ENCODE assay signal across 30 mouse cellular contexts in the genomic region with DNA sequence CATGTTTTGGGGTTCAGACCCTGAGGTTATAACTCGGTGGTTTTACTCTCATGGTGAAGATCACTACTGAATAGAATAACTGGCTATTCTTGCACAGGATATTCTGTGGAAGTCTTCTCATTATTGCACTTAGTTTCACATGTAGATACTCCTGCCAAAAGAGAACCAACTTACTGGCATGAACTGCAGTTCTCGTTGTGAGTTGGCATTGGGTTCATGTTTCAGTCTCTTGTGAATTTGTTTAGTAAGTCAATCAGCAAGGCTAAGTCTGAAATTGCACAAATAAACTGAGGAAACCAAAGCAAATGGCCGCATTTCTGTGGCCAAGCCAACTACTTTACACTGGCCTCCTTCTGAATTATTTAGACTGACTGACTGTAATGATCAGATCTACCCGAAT.
A peak's percentile ranks its signal among the peaks of the same experiment; 100 is the strongest.
DNase-seq lines count a peak whose midpoint lies in the region; ATAC-seq and TF ChIP-seq lines count a peak whose summit lies in the region.
"Had no signal": no experiment of that assay in that cellular context is flagged by ENCODE, and none has a peak within 500 bp of the region (broad histone marks: within the 10 kb centered on the region; RNA-seq: fewer than 3 reads in every experiment).

No protein-coding gene starts in this region.

- no peak for ATAC-seq in forebrain, embryonic 14.5 days
- no peak for ATAC-seq in forebrain, embryonic 16.5 days
- ATAC-seq in neural tube, embryonic 15.5 days (ENCODE audit: low FRiP score): 0 out of 2 replicates have a peak, but pooled peaks have one; percentile 38
- no peak for ATAC-seq in midbrain, postnatal 0 days (ENCODE audit: low FRiP score)
- ATAC-seq: forebrain, embryonic 13.5 days; lung, postnatal 0 days; Patski had no signal

- 84% methylated on average over 4 of the region's 4 CpGs for WGBS in forebrain, embryonic 14.5 days
- 69% methylated on average over 4 of the region's 4 CpGs for WGBS in forebrain, embryonic 16.5 days
- WGBS in neural tube, embryonic 15.5 days: 74% methylated on average over 4 of the region's 4 CpGs
- 88% methylated on average over 4 of the region's 4 CpGs for WGBS in midbrain, postnatal 0 days

- no peak overlapping the region for H3K4me3 ChIP-seq in forebrain, embryonic 14.5 days (ENCODE audit: low read depth, low read length)
- H3K4me3 ChIP-seq in forebrain, embryonic 16.5 days (replicated peaks; ENCODE audit: low read length): no peak overlapping the region
- H3K4me3 ChIP-seq in neural tube, embryonic 15.5 days (replicated peaks): no peak overlapping the region
- H3K4me3 ChIP-seq in midbrain, postnatal 0 days (ENCODE audit: low read depth, low read length): no peak overlapping the region
- H3K4me3 ChIP-seq: embryonic facial prominence, embryonic 15.5 days; forebrain, embryonic 13.5 days; heart, embryonic 13.5 days; limb, embryonic 10.5 days; limb, embryonic 15.5 days; liver, embryonic 13.5 days; megakaryocyte, embryonic 14.5 days; midbrain, embryonic 12.5 days had no signal

- H3K9me3 ChIP-seq in forebrain, embryonic 14.5 days (replicated peaks; ENCODE audit: control insufficient read depth, low read length): no peaks in the 10 kb centered on the region
- no peaks in the 10 kb centered on the region for H3K9me3 ChIP-seq in forebrain, embryonic 16.5 days (ENCODE audit: control insufficient read depth, low read length)
- H3K9me3 ChIP-seq in neural tube, embryonic 15.5 days (replicated peaks): no peaks in the 10 kb centered on the region
- H3K9me3 ChIP-seq in midbrain, postnatal 0 days (ENCODE audit: low read length): no peaks in the 10 kb centered on the region
- H3K9me3 ChIP-seq: embryonic facial prominence, embryonic 15.5 days; forebrain, embryonic 13.5 days; heart, embryonic 13.5 days; limb, embryonic 10.5 days; limb, embryonic 15.5 days; liver, embryonic 13.5 days; megakaryocyte, embryonic 14.5 days; midbrain, embryonic 12.5 days had no signal

- peak; percentile 12 for DNase-seq in adrenal gland, postnatal 10 days
- DNase-seq in adrenal gland, adult 18-20 months (ENCODE audit: low spot score in 2 of 2): no peak
- peak; percentile 20 for DNase-seq in forebrain, embryonic 14.5 days (ENCODE audit: low spot score)
- no peak for DNase-seq in neural tube, embryonic 10.5 days (ENCODE audit: extremely low spot score, low spot score)
- DNase-seq in midbrain, postnatal 0 days (ENCODE audit: low spot score): no peak
- DNase-seq: cerebellum, adult 9-10 months; gastrocnemius, postnatal 10 days; heart, postnatal 10 days; kidney, adult 18-20 months; kidney, postnatal 4 days; liver, embryonic 13.5 days; lung, adult 18-20 months; lung, postnatal 4 days; spleen, adult 18-20 months; thymus, adult 18-20 months; thymus, postnatal 25 days had no signal

- no peak overlapping the region for H3K9ac ChIP-seq in forebrain, embryonic 14.5 days (ENCODE audit: low read length)
- H3K9ac ChIP-seq in forebrain, embryonic 16.5 days (replicated peaks; ENCODE audit: low read depth, low read length): no peak overlapping the region
- H3K9ac ChIP-seq in neural tube, embryonic 15.5 days (replicated peaks): no peak overlapping the region
- no peak overlapping the region for H3K9ac ChIP-seq in midbrain, postnatal 0 days (replicated peaks; ENCODE audit: low read length, poor library complexity, severe bottlenecking)
- H3K9ac ChIP-seq: embryonic facial prominence, embryonic 15.5 days; forebrain, embryonic 13.5 days; heart, embryonic 13.5 days; hindbrain, embryonic 14.5 days; limb, embryonic 15.5 days; liver, embryonic 13.5 days; midbrain, embryonic 12.5 days had no signal

- no peak overlapping the region for H3K27ac ChIP-seq in forebrain, embryonic 14.5 days (ENCODE audit: low read depth, low read length)
- no peak overlapping the region for H3K27ac ChIP-seq in forebrain, embryonic 16.5 days (ENCODE audit: low read length)
- no peak overlapping the region for H3K27ac ChIP-seq in neural tube, embryonic 15.5 days (replicated peaks)
- H3K27ac ChIP-seq in midbrain, postnatal 0 days (ENCODE audit: low read depth, low read length): no peak overlapping the region
- H3K27ac ChIP-seq: embryonic facial prominence, embryonic 15.5 days; forebrain, embryonic 13.5 days; heart, embryonic 13.5 days; hindbrain, embryonic 14.5 days; kidney, postnatal 0 days; limb, embryonic 10.5 days; limb, embryonic 15.5 days; liver, embryonic 13.5 days; midbrain, embryonic 12.5 days; stomach, postnatal 0 days had no signal

- no peak overlapping the region for H3K4me2 ChIP-seq in forebrain, embryonic 14.5 days (ENCODE audit: low read length)
- H3K4me2 ChIP-seq in forebrain, embryonic 16.5 days (ENCODE audit: low read length): no peak overlapping the region
- H3K4me2 ChIP-seq in neural tube, embryonic 15.5 days: no peak overlapping the region
- H3K4me2 ChIP-seq in midbrain, postnatal 0 days (ENCODE audit: low read depth, low read length, poor library complexity, severe bottlenecking): no peak overlapping the region
- H3K4me2 ChIP-seq: embryonic facial prominence, embryonic 15.5 days; forebrain, embryonic 13.5 days; heart, embryonic 13.5 days; hindbrain, embryonic 14.5 days; limb, embryonic 15.5 days; liver, embryonic 13.5 days; midbrain, embryonic 12.5 days had no signal

- H3K4me1 ChIP-seq in forebrain, embryonic 14.5 days (ENCODE audit: control insufficient read depth, insufficient read depth, low read length): peaks cover 7% of the 10 kb centered on the region
- peaks cover 6% of the 10 kb centered on the region for H3K4me1 ChIP-seq in forebrain, embryonic 16.5 days (replicated peaks; ENCODE audit: control insufficient read depth, insufficient read depth, low read length)
- no peaks in the 10 kb centered on the region for H3K4me1 ChIP-seq in neural tube, embryonic 15.5 days
- peaks cover 5% of the 10 kb centered on the region; the same call in 1 of the 2 replicates for H3K4me1 ChIP-seq in midbrain, postnatal 0 days (ENCODE audit: insufficient read depth, low read length)
- H3K4me1 ChIP-seq: embryonic facial prominence, embryonic 15.5 days; heart, embryonic 13.5 days; limb, embryonic 10.5 days; limb, embryonic 15.5 days; liver, embryonic 13.5 days; megakaryocyte, embryonic 14.5 days had no signal

- H3K36me3 ChIP-seq in forebrain, embryonic 14.5 days (ENCODE audit: control insufficient read depth, insufficient read depth, low read length): no peaks in the 10 kb centered on the region
- no peaks in the 10 kb centered on the region for H3K36me3 ChIP-seq in forebrain, embryonic 16.5 days (ENCODE audit: control insufficient read depth, insufficient read depth)
- no peaks in the 10 kb centered on the region for H3K36me3 ChIP-seq in neural tube, embryonic 15.5 days
- H3K36me3 ChIP-seq in midbrain, postnatal 0 days (ENCODE audit: insufficient read depth, low read length): no peaks in the 10 kb centered on the region
- H3K36me3 ChIP-seq: embryonic facial prominence, embryonic 15.5 days; heart, embryonic 13.5 days; limb, embryonic 10.5 days; limb, embryonic 15.5 days; liver, embryonic 13.5 days; midbrain, embryonic 12.5 days had no signal

- no peaks in the 10 kb centered on the region for H3K27me3 ChIP-seq in forebrain, embryonic 14.5 days (replicated peaks; ENCODE audit: control insufficient read depth, insufficient read depth, low read length)
- H3K27me3 ChIP-seq in forebrain, embryonic 16.5 days (replicated peaks; ENCODE audit: control insufficient read depth, insufficient read depth, low read length): no peaks in the 10 kb centered on the region
- no peaks in the 10 kb centered on the region for H3K27me3 ChIP-seq in neural tube, embryonic 15.5 days (replicated peaks)
- H3K27me3 ChIP-seq in midbrain, postnatal 0 days (ENCODE audit: insufficient read depth, low read length): no peaks in the 10 kb centered on the region
- H3K27me3 ChIP-seq: embryonic facial prominence, embryonic 15.5 days; forebrain, embryonic 13.5 days; heart, embryonic 13.5 days; limb, embryonic 15.5 days; liver, embryonic 13.5 days; megakaryocyte, embryonic 14.5 days; midbrain, embryonic 12.5 days; Patski had no signal

- TF ChIP-seq CTCF in midbrain, postnatal 0 days (IDR thresholded peaks at IDR 0.05): no peak

Comparison
In these comparisons a context has a peak if more than half of its experiments do, and no peak if none do; other contexts are left out.
1. DNase-seq: peak in adrenal gland, postnatal 10 days (single experiment) and forebrain, embryonic 14.5 days (single experiment); none in adrenal gland, adult 18-20 months (0 of 2), neural tube, embryonic 10.5 days (single experiment) and midbrain, postnatal 0 days (single experiment).